Mouse (Mus musculus): ENCODE data around the gene Plce1.
"Not testable (repeated sequence)": the region's sequence is repeated elsewhere in the genome, so short reads cannot be mapped to it uniquely, and the experiment has no call there.

Plce1 gene

GRCm38 (mm10) chr19:38498233-38498632 lies 17.3 kb downstream of the Plce1 start:
- no peak for DNase-seq

DNA sequence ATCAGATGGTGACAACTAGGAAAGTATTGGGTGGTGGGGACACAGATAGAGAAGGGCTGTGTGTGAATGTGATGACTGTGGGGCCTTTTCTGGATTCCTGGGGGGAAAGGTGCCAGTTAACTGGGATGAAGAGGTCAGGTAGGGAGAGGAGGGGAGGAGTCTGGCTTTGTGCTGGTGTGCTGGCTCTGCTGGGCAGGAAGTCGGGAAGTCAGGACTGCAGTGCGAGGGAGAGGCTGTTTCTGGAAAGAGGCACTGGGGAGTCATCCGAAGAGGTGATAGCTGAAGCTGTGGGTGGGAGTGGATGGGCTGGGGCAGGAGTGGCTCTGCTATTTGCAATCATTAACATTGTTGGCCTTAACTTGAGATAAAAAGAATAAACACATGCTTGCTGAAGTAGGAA lies 23.7 kb downstream of the Plce1 start:
- peak; percentile 54 to 62 for DNase-seq

DNA sequence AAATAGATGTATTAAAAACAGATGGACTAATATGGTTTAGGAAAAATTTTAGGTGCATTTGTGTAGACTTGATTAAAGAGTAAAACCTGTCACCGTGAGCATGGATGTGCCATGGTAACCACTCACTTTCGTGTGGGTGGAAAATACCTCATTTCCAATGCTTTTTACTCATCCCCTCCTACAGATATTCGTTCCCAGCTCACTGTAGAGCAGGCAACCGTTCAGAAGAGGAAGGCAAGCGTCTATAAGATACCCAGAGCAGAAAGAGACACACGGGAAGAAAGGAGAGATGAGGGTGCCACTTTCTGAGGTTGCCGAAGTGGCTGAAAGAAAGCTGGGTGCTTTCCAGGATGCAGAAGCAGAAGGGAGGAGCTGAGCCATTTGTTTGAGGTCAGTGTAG lies 25.2 kb downstream of the Plce1 start:
- no peak for DNase-seq

DNA sequence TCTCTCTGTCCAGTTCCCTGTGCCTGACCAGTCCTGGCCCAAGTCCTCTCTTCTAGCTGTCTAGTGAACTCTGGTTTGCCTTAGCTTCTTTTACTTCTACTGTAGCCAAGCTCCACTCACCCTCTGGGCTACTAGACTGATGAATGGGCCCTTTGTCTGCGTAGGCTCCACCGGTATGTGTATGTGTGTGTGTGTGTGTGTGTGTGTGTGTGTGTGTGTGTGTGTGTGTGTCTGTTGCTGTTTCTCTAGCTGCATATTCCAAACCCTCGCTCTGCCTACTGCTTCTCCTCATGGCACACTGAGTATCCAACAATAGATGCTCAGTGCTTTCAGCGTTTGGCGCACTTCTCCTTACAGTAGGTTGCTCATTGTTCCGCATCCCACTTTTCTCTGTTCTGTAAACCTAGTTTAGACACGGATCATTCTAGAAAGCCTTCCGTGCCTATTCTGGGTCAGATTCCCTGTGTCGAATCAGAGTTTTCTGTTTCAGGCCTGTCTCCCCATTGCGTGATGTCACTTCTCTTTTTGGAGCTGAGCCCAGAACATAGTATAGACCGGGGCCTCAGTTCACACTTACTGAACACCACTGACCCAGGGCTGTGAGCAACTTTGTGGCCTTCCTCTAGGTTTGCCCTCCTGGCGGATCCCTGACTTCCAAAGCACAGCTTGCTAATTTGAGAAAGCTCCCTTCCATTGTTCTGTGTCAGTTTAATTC lies 26.5 kb downstream of the Plce1 start:
- DNase-seq, result no peak

DNA sequence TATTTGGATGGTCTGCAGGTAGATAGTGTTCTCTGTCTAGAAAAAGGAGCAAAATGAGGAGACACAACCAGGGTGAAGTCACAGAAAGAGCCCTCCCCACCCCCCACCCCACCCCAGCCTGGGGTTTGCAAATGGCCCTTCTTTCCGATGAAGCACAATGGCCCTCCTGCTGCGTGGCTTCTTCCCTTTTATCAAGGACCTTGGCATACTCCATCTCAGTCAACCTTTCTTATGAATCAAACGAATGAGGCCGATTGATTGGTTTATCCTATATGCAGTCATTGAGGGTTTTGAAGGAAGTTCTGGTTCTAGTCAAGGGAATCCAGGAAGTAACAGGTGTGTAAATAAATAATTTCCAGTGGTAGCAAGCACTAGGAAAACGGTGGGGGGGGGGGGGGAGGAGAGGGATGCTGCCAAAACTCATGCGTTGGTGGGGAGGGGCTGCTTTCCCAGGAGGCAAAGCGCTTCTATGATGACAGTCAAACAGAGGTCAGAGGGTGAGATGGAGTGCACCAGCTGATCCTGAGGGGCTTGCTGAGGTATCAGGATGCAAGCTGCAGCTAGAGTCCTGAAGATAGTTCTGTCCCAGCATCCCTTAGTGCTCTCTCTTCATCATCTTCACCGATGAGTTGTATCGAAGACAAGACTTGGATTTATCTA lies 27.2 kb downstream of the Plce1 start:
- DNase-seq, result no peak

DNA sequence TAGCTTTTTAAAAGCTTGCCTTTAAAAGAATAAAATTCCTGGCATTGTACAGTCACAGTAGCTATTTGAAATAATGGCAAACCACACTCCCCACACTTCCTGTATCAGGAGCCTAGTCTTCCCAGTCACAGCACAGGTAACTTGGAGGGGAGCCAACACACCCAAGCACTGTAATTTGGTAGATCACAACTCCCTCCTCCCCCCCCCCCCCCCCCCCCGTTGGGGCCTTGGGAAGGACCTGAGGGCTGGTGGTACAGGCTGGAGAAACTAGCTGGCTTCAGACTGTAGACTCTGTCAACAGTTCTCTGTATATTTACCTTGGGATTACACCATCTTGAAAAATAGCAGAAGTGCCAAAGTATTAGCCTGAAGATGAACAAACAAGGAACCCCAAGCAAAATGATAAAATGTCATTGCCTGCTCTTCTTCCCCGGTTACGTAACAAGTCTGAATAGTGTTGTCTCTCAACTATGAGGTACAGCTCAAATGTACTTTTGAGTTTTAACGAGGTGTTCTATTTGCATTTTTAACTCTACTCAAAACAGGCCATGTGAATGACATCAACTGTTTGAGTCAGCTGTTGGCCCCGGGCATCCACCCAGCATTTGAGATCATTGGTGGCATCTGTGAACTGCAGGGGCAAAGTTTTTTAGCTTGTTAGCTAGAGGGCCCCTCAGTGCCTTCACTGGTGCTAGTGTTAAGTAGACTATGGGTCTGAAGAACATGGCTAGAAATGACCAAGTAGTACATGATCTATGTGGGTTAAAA lies 33.7 kb downstream of the Plce1 start:
- peak in 1 of 2 experiments; percentile 17 for DNase-seq

GRCm38 (mm10) chr19:38526855-38527254 lies 45.9 kb downstream of the Plce1 start:
- no peak for DNase-seq

DNA sequence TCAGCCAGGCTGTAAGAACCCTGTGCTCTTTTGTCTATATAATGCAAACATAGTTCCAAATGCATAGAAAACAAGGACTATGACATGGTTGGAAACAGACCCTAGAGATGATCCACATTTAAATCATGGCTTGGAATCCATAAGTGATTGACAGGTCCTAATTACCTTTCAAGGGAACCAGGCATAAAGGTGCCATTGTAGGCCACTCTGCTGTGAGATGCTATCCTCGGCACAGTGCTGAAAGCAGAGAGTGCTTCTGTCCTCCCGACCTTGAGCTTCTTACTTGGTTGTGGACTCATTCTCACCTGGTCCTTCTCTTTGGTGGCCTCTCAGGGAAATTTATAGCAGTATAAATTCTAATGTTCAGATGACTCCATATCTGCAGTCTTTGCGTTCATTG lies 46.6 kb downstream of the Plce1 start:
- no peak for DNase-seq

GRCm38 (mm10) chr19:38533230-38533629 lies 52.3 kb downstream of the Plce1 start:
- DNase-seq, result no peak

- DNase-seq, result no peak
Measured at GRCm38 (mm10) chr19:38539338-38539737, 58.4 kb downstream of the Plce1 start.

DNA sequence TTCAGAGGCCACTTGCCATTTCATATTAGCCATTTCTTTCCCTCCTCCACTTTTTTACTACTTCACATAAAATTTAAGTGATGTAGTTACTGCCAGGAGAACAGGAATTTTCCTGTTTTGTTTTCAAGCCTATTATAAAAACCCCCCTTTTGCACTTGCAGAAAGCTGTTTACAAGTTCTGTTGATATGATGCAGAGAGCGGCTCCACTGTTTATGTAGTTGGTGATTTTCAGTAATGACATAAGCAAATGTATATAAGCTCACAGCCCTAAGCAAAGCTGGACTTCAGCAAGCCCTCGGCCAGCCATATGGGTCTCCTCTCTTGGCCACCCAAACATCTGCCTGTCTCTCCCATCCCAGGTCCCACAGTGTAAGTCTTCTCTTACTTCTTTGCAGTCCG lies 59.6 kb downstream of the Plce1 start:
- no peak for DNase-seq

DNA sequence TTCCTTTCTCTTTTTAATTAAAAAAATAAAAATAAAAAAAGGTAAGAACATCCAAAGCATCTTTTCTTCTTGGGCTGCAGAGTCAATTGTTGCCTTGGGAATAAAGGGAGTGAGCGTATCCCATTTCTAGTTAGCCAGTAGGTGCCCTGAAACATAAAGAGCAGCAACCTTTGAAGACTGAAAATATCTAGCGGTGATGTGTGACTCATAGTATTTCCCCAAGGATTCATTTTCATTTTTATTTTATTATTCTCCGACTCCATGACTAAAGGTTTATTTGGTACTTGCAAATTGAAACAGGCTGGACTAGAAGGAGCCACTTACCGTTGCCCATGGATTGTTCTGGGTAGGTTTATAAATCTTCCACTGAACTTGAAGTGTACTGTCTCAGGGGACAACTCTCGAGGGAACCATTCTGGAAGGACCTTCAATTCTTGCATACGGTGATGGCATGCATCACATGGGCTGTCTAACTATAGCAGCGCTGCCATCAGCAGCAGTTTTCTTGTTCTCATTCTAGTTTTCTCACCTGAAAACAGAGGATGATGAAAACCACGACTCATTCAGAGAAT lies 68.7 kb downstream of the Plce1 start:
- DNase-seq, result no peak

DNA sequence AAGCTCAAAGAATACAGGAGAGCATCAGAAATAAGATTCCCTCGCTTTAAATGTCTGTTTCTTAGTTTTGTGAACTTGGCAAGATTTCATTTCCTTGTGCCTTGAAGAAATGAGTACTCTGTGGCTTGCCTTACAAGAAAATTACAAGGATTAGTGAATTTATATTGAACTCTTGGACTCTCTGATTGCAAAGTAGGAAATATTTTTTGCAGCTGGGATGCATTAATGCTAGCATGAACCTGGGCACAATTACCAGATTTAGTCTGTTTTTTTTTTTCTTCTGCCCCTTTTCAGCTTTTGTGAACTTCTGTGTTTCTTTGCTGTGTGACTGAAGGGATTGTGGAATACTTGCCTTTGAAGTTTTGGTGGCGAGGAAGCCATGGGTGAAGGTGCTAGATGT lies 72.6 kb downstream of the Plce1 start:
- DNase-seq, result no peak

- DNase-seq, result peak in 1 of 2 experiments; percentile 5
Measured at GRCm38 (mm10) chr19:38555399-38555798, 74.5 kb downstream of the Plce1 start.

GRCm38 (mm10) chr19:38558816-38559215 lies 77.9 kb downstream of the Plce1 start:
- DNase-seq, result peak in 1 of 2 experiments; percentile 12

DNA sequence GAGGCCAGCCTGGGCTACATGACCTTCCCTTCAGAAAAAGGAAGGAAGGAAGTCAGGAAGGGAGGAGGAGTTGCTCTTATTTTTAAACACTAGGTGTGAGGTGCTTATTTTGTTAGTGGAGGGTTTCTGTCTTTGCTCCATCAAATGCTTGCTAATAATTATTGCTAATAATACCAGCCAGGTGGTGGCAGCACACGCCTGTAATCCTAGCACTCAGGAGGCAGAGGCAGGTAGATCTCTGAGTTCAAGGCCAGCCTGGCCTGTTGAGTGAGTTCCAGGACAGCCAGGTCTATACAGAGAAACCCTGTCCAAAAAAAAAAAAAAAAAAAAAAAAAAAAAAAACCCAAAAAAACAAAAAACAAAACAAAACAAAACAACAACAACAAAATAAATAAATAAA lies 81.0 kb downstream of the Plce1 start:
- DNase-seq, result not testable (repeated sequence)

- DNase-seq, result no peak
Measured at GRCm38 (mm10) chr19:38566156-38566555, 85.2 kb downstream of the Plce1 start.

DNA sequence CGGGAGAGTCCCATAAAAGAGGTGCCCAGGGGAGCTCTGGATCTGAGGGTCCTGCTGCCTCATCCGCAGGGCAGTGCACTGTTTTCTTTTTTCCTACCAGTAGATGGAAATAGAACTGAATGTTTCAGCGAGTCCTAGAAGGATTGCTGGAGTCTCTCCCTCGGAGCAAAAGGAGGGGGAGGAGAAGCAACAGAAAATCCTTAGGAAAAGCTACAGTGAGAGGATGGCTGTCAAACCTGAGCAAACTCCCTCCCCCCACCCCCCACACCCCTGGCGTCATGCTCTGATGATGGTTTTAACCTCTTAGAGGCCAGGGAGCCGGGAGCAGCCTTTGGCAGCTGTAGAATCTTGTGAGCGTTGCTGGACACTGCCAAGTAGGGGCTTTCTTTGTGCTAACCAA lies 85.8 kb downstream of the Plce1 start:
- no peak for DNase-seq

DNA sequence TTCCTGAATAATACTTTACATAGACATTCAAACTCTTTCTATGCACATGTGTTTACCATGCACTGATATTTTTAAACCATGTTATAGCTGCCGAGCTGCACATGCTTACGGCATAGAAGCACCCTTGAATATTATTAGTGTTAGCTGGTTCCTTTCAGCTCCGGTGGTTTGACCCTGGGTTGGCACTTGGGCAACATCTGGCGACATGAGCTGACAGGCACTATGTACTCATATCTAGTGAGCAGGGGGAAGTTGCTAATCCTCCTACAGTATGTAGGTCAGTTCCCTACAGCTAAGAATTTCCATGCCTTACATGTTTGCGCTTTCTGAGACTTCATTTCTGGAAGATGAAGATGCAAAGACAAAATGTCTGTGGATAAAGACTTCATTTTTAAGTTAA lies 86.4 kb downstream of the Plce1 start:
- DNase-seq, result no peak

DNA sequence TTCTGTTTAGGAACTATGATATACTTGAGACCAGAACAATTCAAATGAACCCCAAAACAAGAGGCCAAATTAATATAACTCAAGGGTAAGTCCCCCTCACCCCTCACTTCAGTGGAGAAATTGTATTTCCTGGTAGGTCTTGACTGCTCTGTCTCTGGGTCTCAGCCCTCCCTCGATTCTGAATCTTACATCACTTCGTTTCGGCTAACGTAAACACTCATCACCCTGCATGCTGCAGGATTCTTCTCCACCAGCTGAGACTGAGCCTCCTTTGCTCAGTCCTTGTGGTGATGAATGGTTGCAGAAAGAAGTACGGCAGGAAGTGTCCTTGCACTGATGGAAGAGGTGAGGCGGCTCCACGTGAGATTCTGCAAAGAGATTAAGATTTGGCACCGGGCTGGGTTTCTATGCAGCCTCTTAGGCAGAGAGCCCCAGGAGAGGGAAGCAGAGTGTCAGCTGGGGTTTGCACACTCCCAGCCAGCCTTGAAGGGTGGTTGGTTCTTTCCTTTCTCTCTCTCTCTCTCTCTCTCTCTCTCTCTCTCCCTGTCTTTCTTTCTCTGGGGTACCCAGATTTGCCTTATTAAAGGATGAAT lies 97.7 kb downstream of the Plce1 start:
- DNase-seq, result peak in 1 of 2 experiments; percentile 11

DNA sequence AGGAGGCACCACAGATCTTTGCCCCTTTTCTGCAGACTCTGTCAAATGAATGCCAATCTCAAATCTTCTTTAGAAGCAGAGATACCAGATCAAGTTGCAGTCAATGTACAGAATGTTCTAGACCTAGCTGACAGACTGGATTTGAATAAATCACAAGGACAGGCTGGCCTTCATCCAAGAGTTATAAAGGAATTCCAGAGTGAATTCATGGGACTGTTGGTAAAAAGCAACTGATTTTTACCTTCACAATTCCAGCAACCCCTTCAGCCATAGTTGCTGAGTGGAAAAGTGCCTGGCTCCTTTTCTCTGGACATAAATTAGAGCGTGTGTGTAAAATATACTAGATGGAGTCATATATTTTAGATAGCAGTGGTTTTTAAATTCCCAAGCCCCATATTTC lies 102.0 kb downstream of the Plce1 start:
- no peak for DNase-seq

GRCm38 (mm10) chr19:38587559-38587958 lies 106.7 kb downstream of the Plce1 start:
- no peak for DNase-seq

DNA sequence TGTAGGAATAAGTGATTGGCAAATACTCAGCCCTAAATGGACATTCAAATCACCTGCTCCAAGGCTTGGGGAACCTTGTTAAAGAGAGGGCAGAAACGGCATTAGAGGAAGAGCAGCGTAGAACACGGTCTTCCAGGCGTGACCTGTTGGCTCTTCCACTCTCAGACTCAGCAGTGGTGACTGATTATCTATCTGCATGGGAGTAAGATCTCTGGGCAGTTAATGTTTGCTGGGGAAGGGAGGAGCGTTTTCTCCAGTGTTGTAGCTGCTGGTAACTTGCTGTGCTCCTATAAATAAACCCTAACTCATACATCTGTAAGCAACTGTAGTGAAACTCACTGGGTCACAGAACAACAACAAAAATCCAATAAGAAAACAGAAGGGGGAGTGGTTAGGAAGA lies 108.6 kb downstream of the Plce1 start:
- no peak for DNase-seq

All from lung, adult 18-20 months (tissue).